Mouse (Mus musculus) cerebellum, adult 9-11 months (tissue): ENCODE measurements around the gene Kif6.
A peak's percentile ranks its signal among the peaks of the same experiment; 100 is the strongest.

Source experiments
- DNase-seq: peaks from one replicate; pipeline ENCODE4 v3.0.0; 2022

Gene Kif6

DNA sequence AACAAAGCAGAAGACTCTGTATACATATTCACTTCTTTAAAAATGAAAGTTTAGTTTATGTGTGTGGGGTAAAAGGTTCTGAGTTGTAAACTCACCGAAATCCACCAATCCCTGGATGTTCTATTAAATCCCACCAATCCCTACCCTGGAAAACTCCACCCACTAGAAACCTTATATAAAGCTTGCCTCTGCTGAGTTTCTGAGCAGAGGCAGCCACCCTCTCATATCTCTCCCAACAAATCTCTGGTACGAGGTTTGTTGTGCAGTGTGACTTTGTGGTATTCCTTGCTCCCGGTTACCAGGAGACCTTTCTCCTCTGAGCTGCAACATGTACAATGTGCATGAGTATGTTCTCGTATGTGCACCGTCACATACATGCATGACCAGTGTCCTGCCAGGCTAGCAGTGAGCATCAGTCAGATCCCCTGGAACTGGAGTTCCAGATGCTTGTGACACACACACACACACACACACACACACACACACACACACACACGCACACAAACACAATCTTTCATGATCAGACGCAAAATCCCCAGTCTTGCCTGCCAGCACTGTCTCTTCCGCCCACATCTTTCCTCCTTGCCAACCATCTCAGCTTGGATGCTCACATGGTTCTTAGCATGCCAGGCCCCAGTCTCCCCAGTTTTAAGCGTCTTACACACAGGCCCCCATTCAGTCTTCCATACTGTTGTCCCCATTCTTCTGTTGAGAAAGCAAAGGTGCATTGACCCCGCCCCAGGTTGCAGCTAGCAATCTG, 245.3 kb downstream of the Kif6 start:
- DNase-seq, result no peak

DNA sequence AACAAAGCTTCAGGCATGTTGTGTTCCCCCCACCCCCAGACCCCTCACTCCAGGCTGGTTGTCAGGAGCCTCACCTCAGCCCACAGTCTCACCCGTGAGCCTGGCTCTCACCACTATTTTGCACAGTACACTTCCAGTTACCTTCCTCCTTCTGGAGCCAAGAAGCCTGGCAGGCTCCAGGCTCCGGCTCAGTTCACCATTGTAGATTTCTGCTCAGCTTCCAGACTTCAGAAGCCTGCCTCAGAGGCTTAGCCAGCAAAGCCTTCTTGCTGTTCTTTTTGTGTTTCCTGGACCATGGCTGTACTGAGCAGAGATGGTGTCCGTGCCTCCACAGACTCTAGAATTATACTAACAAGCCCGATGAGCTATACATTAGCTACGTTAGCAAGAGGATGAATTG, 248.7 kb downstream of the Kif6 start:
- no peak for DNase-seq

DNA sequence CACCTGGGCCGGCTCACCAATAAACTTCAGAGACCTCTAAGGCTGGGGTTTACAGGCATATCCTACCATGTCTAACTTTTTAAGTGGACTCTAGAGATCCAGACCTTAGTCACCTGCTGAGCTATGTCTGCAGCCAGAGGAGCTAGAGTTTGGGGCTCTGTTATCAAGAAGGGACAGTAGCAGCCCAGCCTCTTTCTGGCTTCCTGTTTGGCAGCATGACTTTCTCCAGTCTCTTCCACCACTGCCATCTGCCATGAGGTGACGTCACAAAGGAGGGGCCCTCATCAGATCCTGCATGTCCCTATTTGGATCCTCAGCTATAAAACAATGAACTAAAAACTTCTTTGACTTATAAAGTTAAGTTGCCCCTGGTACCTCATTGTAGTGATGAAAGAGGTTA, 250.7 kb downstream of the Kif6 start:
- DNase-seq, result no peak

GRCm38 (mm10) chr17:49866653-49867215, 251.8 kb downstream of the Kif6 start:
- DNase-seq, result no peak

- no peak for DNase-seq
Observed at GRCm38 (mm10) chr17:49867321-49868137, 252.6 kb downstream of the Kif6 start.

DNA sequence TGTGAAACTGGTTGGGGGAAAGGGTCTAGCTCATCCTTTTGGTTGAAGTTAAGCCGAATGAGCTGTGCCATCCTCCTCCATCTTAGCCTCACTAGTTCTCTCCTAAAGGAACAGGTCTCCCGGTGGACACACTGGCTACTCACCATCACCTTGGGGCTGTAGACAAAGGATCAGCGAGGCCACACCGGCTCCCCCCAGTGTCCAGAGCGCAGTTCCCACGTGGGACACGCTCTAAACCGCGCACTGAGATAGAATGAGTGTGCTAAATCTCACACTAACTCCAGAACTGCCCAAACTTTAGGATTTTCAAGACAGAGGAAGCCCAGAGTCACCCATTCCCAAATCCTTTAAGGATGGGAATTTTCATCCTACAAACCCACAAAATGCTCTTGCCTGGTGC, 254.3 kb downstream of the Kif6 start:
- DNase-seq, result no peak

DNA sequence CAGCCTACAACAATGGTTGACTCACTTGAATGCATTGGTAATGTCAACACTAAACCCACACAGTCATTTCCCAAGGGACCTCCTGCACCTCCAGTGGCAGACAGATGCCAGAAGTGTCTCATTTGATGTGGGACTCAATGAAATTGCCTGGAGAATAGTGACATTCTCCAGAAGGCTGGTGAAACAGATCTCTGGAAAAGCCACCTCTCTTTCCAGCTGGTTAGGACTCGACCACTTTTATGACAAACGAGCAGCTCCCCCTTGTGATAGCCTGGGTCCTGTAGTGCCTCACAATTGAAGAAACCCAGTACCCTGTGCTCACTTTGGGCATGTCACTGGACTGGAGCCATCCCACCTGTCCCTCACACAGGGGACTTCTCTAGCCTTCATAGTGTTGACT, 257.4 kb downstream of the Kif6 start:
- DNase-seq, result no peak

DNA sequence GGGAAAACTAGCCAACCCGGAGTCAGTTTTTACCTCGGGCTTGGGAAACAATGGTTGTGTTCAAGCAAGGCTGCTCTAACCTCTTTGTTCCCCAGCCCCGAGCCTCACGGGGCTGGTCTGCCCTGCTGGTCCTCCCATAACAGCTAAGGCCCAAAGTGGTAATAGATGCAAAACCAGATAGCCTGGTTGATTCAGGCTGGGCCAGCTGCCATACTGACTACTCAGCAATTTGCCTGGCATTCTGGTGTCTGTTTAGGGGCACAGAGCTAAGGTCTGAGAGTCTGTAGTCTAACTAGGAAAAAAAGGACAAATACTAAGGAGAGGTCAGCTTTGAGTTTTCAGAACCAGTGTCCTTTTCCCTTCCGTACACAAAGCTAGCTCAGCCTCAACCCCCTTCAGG, 259.8 kb downstream of the Kif6 start:
- DNase-seq, result no peak

- DNase-seq, result no peak
Observed at GRCm38 (mm10) chr17:49875401-49875800, 260.5 kb downstream of the Kif6 start.

DNA sequence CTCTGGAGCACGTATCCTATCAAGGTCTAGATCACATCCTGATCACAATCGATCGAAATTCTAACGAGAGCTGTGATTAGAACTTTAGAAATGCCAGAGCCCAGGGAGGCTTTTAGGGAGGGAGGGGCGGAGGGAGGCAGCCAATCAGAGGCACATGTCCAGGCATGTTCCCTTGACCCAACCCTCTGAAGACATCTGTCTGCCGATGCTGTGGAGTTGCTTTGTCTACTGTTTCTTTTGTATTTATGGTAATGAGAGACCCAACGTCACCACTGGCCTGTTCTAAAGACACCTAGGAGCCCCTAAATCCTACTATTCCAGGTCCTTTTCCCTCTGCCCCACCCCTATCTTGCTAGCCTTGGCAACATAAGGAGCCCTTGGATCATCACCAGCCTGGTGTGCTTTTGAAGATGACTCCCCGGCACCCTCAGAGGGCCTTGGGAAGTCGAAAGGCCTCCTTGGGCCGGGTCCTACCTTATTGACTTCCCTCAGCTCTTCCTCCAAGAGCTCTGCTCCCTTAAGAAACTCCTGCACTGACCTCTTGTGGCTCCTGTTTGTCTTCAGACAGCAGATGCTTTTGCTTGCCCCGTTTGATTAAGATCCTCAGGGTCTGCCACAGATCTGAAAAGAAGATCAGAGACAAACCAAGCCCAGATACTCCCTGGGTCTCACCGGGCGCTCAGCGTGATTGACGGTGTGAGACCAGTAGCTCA, 261.2 kb downstream of the Kif6 start:
- no peak for DNase-seq

DNA sequence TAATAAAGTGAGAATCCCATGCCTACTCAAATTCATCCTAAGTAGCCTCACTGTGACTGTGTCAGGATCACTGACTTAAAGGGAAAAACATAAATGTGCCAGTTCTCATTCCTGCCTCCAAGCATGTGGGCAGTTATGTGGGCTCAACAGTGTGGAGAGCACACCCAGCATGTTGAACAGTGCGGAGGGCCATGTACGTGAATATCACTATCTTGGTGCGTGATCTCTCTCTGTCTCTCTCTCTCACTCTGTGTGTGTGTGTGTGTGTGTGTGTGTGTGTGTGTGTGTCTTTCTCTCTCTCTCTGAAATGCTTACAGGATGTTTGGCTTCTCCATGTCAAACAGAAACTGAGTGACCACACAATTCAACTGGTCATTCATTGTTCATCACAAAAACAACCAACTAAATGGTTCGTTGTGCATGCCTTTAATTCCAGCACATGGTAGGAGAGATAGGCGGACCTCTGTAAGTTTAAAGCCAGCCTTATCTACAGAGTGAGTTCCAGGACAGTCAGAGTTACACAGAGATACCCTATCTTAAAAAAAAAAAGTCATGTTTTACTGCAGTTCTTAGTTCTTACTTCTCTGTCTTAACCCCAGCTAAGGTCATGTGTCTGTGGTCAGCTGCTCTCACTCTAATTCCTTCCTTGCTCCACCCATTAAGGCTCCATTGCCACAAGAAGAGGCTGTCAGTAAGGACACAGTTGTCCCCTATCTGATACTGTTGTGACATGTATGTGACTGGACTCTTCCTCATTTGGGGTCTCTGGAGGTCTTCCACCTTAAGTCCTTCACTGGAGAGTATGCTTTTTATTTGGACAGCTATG, 266.2 kb downstream of the Kif6 start:
- no peak for DNase-seq

GRCm38 (mm10) chr17:49881796-49882195, 266.9 kb downstream of the Kif6 start:
- no peak for DNase-seq

GRCm38 (mm10) chr17:49883136-49883755, 268.3 kb downstream of the Kif6 start:
- no peak for DNase-seq

- DNase-seq, result no peak
Observed at GRCm38 (mm10) chr17:49885035-49885434, 270.1 kb downstream of the Kif6 start.

- no peak for DNase-seq
Observed at GRCm38 (mm10) chr17:49889629-49890028, 274.7 kb downstream of the Kif6 start.

- DNase-seq, result no peak
Observed at GRCm38 (mm10) chr17:49890861-49891260, 275.9 kb downstream of the Kif6 start.

DNA sequence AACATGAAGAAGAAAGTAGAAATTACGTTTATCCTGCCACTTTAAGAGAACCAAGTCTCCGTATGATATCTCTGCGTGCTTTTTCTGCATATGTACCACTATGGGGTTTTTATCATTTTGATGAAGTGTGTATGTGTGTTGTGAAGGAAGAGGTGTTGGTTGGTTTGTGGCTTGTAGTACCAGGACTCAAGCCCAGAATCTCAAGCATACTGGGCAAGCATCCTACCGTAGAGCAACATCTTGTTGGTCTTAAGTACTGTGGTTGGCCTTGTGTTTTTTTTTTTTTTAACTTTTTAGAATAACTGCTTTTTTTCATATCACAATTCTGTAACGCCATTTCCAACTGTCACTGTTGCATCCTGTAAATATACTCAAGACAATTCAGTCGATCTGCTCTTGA, 277.5 kb downstream of the Kif6 start:
- no peak for DNase-seq

GRCm38 (mm10) chr17:49894471-49894870, 279.5 kb downstream of the Kif6 start:
- DNase-seq, result no peak

- peak; percentile 73 for DNase-seq
Observed at GRCm38 (mm10) chr17:49898849-49899331, 284.0 kb downstream of the Kif6 start.

GRCm38 (mm10) chr17:49902613-49903012, 287.7 kb downstream of the Kif6 start:
- no peak for DNase-seq

GRCm38 (mm10) chr17:49923429-49923828, 308.5 kb downstream of the Kif6 start:
- DNase-seq, result no peak

DNA sequence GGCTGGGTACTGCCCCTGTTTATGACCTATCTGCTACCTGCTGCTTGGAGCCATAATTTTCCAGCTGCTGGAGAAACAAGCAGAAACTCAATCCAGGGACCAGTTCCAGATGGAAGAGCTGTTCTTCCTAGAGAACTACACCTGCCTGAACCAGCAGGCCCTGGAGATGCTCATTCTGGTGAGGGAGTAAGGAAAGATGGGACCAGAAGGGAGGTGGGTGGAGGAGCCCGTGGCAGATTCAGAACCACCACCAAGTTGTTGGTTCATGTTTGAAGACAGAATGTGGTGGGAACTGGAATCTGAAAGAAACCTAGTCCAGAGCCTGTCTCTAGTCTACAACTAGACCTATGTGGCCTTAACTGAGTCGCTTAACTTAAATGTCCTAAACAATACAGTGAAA, 312.7 kb downstream of the Kif6 start:
- DNase-seq, result no peak
